Mouse (Mus musculus) lung, embryonic 15.5 days (tissue): Measurements from ENCODE around the gene Cpne4. TPM values are rescaled to one million over a fixed set of nuclear protein-coding genes. Genes with fewer than 3 reads are reported as not detected.

Experiments
- ATAC-seq: fragments of 200-750 bp; cut with Nextera tagmentation; 2 replicates; pipeline ENCODE4 v1.8.0; 2017; ENCODE audit warnings: moderate number of reproducible peaks, borderline replicate concordance; ENCODE audit not compliant: low FRiP score, low TSS enrichment; ENCODE audit errors: extremely low read depth
- H3K27ac ChIP-seq: fragments of 300-500 bp; sonication (generic); 2 replicates; pipeline ENCODE4 v1.5.1; 2015; ENCODE audit warnings: moderate library complexity, mild to moderate bottlenecking, inconsistent platforms
- H3K27me3 ChIP-seq: fragments of 300-500 bp; sonication (generic); 2 replicates; pipeline ENCODE4 v1.6.1; 2015; ENCODE audit warnings: inconsistent platforms
- H3K36me3 ChIP-seq: fragments of 300-500 bp; sonication (generic); 2 replicates; pipeline ENCODE4 v1.6.1; 2015; ENCODE audit warnings: inconsistent platforms
- H3K4me1 ChIP-seq: fragments of 300-500 bp; sonication (generic); 2 replicates; pipeline ENCODE4 v1.6.1; 2015; ENCODE audit warnings: inconsistent platforms
- H3K4me2 ChIP-seq: fragments of 300-500 bp; sonication (generic); 2 replicates; pipeline ENCODE4 v1.6.1; 2015; ENCODE audit warnings: inconsistent platforms, mild to moderate bottlenecking, moderate library complexity
- H3K4me3 ChIP-seq: fragments of 300-500 bp; sonication (generic); 2 replicates; pipeline ENCODE4 v1.5.1; 2015; ENCODE audit warnings: mild to moderate bottlenecking, inconsistent platforms
- H3K9ac ChIP-seq: fragments of 300-500 bp; sonication (generic); 2 replicates; pipeline ENCODE4 v1.6.1; 2015; ENCODE audit warnings: inconsistent platforms
- H3K9me3 ChIP-seq: fragments of 300-500 bp; sonication (generic); 2 replicates; pipeline ENCODE4 v1.6.1; 2016; ENCODE audit warnings: inconsistent platforms
- WGBS: fragments of 180-500 bp; shearing (Covaris S2); methylation state at CpG from one replicate; pipeline ENCODE4 v1.1.7; 2015; 5-methylcytosine and 5-hydroxymethylcytosine counted together
- polyA plus RNA-seq: library from polyadenylated mRNA; unstranded; fragments of >200 nt; fragmentation: Nextera tagmentation; extraction: Ambion mirVana; gene quantifications from 2 replicates; pipeline ENCODE4 v1.2.1, GENCODE M21; 2015

Cpne4 gene
- polyA plus RNA-seq, 1 experiment from 2014 or later = 0.26 TPM

- Histone ChIP-seq H3K4me1 (peaks cover 3% of the 10 kb centered on the region; the same call in 1 of the 2 replicates), H3K27me3 (no peaks in the 10 kb centered on the region), H3K9ac (no peak overlapping the region), H3K27ac (no peak overlapping the region), H3K4me2 (no peak overlapping the region), H3K4me3 (no peak overlapping the region), H3K36me3 (no peaks in the 10 kb centered on the region), H3K9me3 (no peaks in the 10 kb centered on the region)
- no peak for ATAC-seq
- 26% methylated on average over 2 of the region's 2 CpGs for WGBS
Observed at GRCm38 (mm10) chr9:104693145-104693544, 146.1 kb downstream of the Cpne4 start.

- Histone ChIP-seq H3K36me3 (no peaks in the 10 kb centered on the region), H3K9ac (no peak overlapping the region), H3K27ac (no peak overlapping the region), H3K9me3 (no peaks in the 10 kb centered on the region), H3K4me2 (no peak overlapping the region), H3K4me3 (no peak overlapping the region), H3K4me1 (no peaks in the 10 kb centered on the region), H3K27me3 (no peaks in the 10 kb centered on the region)
- ATAC-seq = no peak
- WGBS = 80% methylated on average over 5 of the region's 5 CpGs
Observed at GRCm38 (mm10) chr9:104710831-104711230, 163.7 kb downstream of the Cpne4 start.

- H3K27me3 ChIP-seq = no peaks in the 10 kb centered on the region
- 68% methylated on average over 2 of the region's 2 CpGs for WGBS
- no peak overlapping the region for H3K4me2 ChIP-seq
- no peaks in the 10 kb centered on the region for H3K36me3 ChIP-seq
- H3K9ac ChIP-seq = no peak overlapping the region
- no peaks in the 10 kb centered on the region for H3K4me1 ChIP-seq
- no peak overlapping the region for H3K4me3 ChIP-seq
- no peaks in the 10 kb centered on the region for H3K9me3 ChIP-seq
- H3K27ac ChIP-seq = no peak overlapping the region
- ATAC-seq = no peak
Observed at GRCm38 (mm10) chr9:104725311-104725710, 178.2 kb downstream of the Cpne4 start.

- H3K4me2 ChIP-seq = no peak overlapping the region
- WGBS = 74% methylated on average over 14 of the region's 14 CpGs
- H3K36me3 ChIP-seq = no peaks in the 10 kb centered on the region
- no peaks in the 10 kb centered on the region for H3K27me3 ChIP-seq
- no peak overlapping the region for H3K4me3 ChIP-seq
- no peaks in the 10 kb centered on the region for H3K4me1 ChIP-seq
- ATAC-seq = no peak
- no peak overlapping the region for H3K9ac ChIP-seq
- H3K9me3 ChIP-seq = no peaks in the 10 kb centered on the region
- no peak overlapping the region for H3K27ac ChIP-seq
Observed at GRCm38 (mm10) chr9:104742661-104743380, 195.7 kb downstream of the Cpne4 start.

- no peak for ATAC-seq
- H3K4me2 ChIP-seq = no peak overlapping the region
- 48% methylated on average over 14 of the region's 14 CpGs for WGBS
- no peak overlapping the region for H3K27ac ChIP-seq
- no peaks in the 10 kb centered on the region for H3K4me1 ChIP-seq
- no peaks in the 10 kb centered on the region for H3K36me3 ChIP-seq
- H3K27me3 ChIP-seq = no peaks in the 10 kb centered on the region
- H3K4me3 ChIP-seq = no peak overlapping the region
- H3K9me3 ChIP-seq = no peaks in the 10 kb centered on the region
- no peak overlapping the region for H3K9ac ChIP-seq
Observed at GRCm38 (mm10) chr9:104755519-104755918, 208.4 kb downstream of the Cpne4 start.

GRCm38 (mm10) chr9:104760031-104760430 lies 212.9 kb downstream of the Cpne4 start:
- Histone ChIP-seq H3K4me1 (no peaks in the 10 kb centered on the region), H3K9me3 (no peaks in the 10 kb centered on the region), H3K9ac (no peak overlapping the region), H3K27me3 (no peaks in the 10 kb centered on the region), H3K36me3 (no peaks in the 10 kb centered on the region), H3K4me2 (no peak overlapping the region), H3K27ac (no peak overlapping the region), H3K4me3 (no peak overlapping the region)
- ATAC-seq = no peak
- 83% methylated on average over 7 of the region's 7 CpGs for WGBS

GRCm38 (mm10) chr9:104776198-104776815 lies 229.2 kb downstream of the Cpne4 start:
- no peaks in the 10 kb centered on the region for H3K9me3 ChIP-seq
- no peaks in the 10 kb centered on the region for H3K27me3 ChIP-seq
- ATAC-seq = no peak
- 78% methylated on average over 7 of the region's 7 CpGs for WGBS
- no peak overlapping the region for H3K27ac ChIP-seq
- no peaks in the 10 kb centered on the region for H3K4me1 ChIP-seq
- H3K9ac ChIP-seq = no peak overlapping the region
- H3K4me2 ChIP-seq = no peak overlapping the region
- H3K4me3 ChIP-seq = no peak overlapping the region
- no peaks in the 10 kb centered on the region for H3K36me3 ChIP-seq

GRCm38 (mm10) chr9:104777135-104777534 lies 230.0 kb downstream of the Cpne4 start:
- ATAC-seq = no peak
- WGBS = 49% methylated on average over 3 of the region's 3 CpGs

GRCm38 (mm10) chr9:104777780-104778179 lies 230.7 kb downstream of the Cpne4 start:
- no peaks in the 10 kb centered on the region for H3K36me3 ChIP-seq
- no peaks in the 10 kb centered on the region for H3K9me3 ChIP-seq
- no peak overlapping the region for H3K4me2 ChIP-seq
- H3K9ac ChIP-seq = no peak overlapping the region
- H3K4me3 ChIP-seq = no peak overlapping the region
- no peaks in the 10 kb centered on the region for H3K4me1 ChIP-seq
- no peak overlapping the region for H3K27ac ChIP-seq
- 66% methylated on average over 5 of the region's 5 CpGs for WGBS
- no peak for ATAC-seq
- H3K27me3 ChIP-seq = no peaks in the 10 kb centered on the region

More at GRCm38 (mm10) chr9:104777135-104777534, 230.0 kb downstream of the Cpne4 start:
- Histone ChIP-seq H3K4me1 (no peaks in the 10 kb centered on the region), H3K4me3 (no peak overlapping the region), H3K36me3 (no peaks in the 10 kb centered on the region), H3K4me2 (no peak overlapping the region), H3K9ac (no peak overlapping the region), H3K27me3 (no peaks in the 10 kb centered on the region), H3K27ac (no peak overlapping the region), H3K9me3 (no peaks in the 10 kb centered on the region)

- no peak for ATAC-seq
- H3K27me3 ChIP-seq = no peaks in the 10 kb centered on the region
- no peak overlapping the region for H3K4me2 ChIP-seq
- H3K9me3 ChIP-seq = no peaks in the 10 kb centered on the region
- no peaks in the 10 kb centered on the region for H3K4me1 ChIP-seq
- H3K9ac ChIP-seq = no peak overlapping the region
- WGBS = 30% methylated on average over 2 of the region's 2 CpGs
- H3K36me3 ChIP-seq = no peaks in the 10 kb centered on the region
- no peak overlapping the region for H3K4me3 ChIP-seq
- no peak overlapping the region for H3K27ac ChIP-seq
Observed at GRCm38 (mm10) chr9:104796601-104797000, 249.5 kb downstream of the Cpne4 start.

GRCm38 (mm10) chr9:104804776-104805175 lies 257.7 kb downstream of the Cpne4 start:
- Histone ChIP-seq H3K27ac (no peak overlapping the region), H3K36me3 (no peaks in the 10 kb centered on the region), H3K9me3 (no peaks in the 10 kb centered on the region), H3K4me2 (no peak overlapping the region), H3K4me3 (no peak overlapping the region), H3K9ac (no peak overlapping the region), H3K4me1 (no peaks in the 10 kb centered on the region), H3K27me3 (no peaks in the 10 kb centered on the region)
- ATAC-seq = no peak
- WGBS = 79% methylated on average over 4 of the region's 4 CpGs

- Histone ChIP-seq H3K9ac (no peak overlapping the region), H3K27me3 (no peaks in the 10 kb centered on the region), H3K27ac (no peak overlapping the region), H3K4me3 (no peak overlapping the region), H3K4me1 (no peaks in the 10 kb centered on the region), H3K36me3 (no peaks in the 10 kb centered on the region), H3K9me3 (no peaks in the 10 kb centered on the region), H3K4me2 (no peak overlapping the region)
- 63% methylated on average over 2 of the region's 2 CpGs for whole genome bisulfite sequencing
- ATAC-seq = no peak
Observed at GRCm38 (mm10) chr9:104814681-104815080, 267.6 kb downstream of the Cpne4 start.
